Mouse (Mus musculus) gastrocnemius, adult 2 months (tissue): ENCODE results near the gene Cdkn2c. TPM values are rescaled to one million over a fixed set of nuclear protein-coding genes. Genes with fewer than 3 reads are reported as not detected.

Source experiments
- DNase-seq: peaks from one replicate; pipeline ENCODE4 v3.0.0; 2022
- H3K27ac ChIP-seq: fragments of 200-600 bp; 2 replicates; pipeline ENCODE4 v1.8.1; 2022; ENCODE audit warnings: mild to moderate bottlenecking
- H3K4me3 ChIP-seq: fragments of 200-600 bp; 2 replicates; pipeline ENCODE4 v1.8.1; 2022; ENCODE audit warnings: mild to moderate bottlenecking, moderate library complexity
- CTCF ChIP-seq: fragments of 200-600 bp; IDR thresholded peaks from 2 replicates; pipeline ENCODE4 v1.8.1; 2022; ENCODE audit warnings: antibody characterized with exemption, mild to moderate bottlenecking, moderate library complexity
- intact Hi-C: fragments of 180-260 bp; cut with DNase I; formaldehyde crosslinking; loops from one replicate; pipeline ENCODE4 v1.15.1; 2025
- total RNA-seq, 2 experiments: library from RNA; stranded (reverse); gene quantifications; 2 replicates each; pipeline ENCODE4 v1.2.3; 2021

Gene Cdkn2c
- total RNA-seq, 2 experiments from 2014 or later = 8.2 to 14.0 TPM

DNA sequence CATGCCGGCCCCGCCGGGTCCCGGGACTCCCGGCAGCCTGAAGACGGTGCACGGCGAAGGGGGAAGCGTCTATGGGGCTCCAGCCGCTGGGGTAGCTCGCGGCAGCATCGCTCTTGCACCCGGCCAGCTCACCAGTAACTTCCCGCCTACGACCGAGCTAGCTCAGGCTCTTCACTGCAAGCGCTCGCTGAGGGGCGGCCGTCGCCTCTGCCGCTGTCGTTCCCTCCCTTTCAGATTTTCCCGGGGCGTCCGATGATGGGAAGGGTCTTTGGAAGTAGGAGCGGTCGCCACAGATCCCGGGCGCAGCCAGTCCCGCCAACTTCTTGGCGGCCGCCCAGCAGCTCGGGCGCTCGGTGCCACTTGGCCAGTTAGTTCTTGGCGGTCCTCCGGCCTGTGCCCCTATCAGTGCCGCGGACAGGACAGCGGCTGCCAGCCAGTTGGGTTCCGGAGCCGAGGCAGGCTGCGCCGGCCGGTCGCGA, 968 bp downstream of the Cdkn2c start:
- H3K4me3 ChIP-seq = peak overlapping the region; percentile 97
- TF ChIP-seq CTCF = no peak
- intact Hi-C loops = loop anchor here (1.0 to 5.0 kb wide), 2 partner anchors 10 to 189 kb away; partner anchors contain the start of gene Faf1
- H3K27ac ChIP-seq = peak overlapping the region; percentile 100
- peak; percentile 89 for DNase-seq

- intact Hi-C loops = loop anchor here (5.0 kb wide), 1 partner anchor 188 kb away; no protein-coding TSS in a partner anchor
- no peak for TF ChIP-seq CTCF
- Histone ChIP-seq H3K4me3 (peak overlapping the region; percentile 97), H3K27ac (peak overlapping the region; percentile 100)
- DNase-seq = peak; percentile 81
Observed at GRCm38 (mm10) chr4:109665101-109665981, 1.6 kb downstream of the Cdkn2c start.

DNA sequence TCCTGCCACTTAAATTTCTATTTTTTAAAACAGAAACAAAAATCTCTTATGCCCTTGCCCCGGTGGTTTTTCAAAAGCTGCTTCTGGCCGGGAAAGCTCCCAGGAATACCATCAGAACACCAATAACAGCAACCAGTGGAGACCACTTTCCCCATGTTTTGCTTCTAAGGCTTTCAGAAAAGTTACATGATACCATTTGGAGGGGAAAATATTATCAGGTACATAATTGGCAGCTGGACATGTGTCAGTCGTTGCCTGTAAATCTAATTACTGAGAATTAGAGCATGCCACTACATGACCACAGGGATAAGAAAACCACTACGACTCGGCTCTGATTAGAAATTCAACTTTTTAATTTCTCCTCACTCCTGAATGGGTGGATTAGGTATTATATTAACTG, 2.9 kb downstream of the Cdkn2c start:
- DNase-seq = no peak
- no peak for TF ChIP-seq CTCF
- Histone ChIP-seq H3K4me3 (peak overlapping the region; percentile 97), H3K27ac (peak overlapping the region; percentile 100)
- intact Hi-C loops = no loop called here

GRCm38 (mm10) chr4:109662271-109662670, 4.7 kb downstream of the Cdkn2c start:
- TF ChIP-seq CTCF = no peak
- intact Hi-C loops = no loop called here
- Histone ChIP-seq H3K4me3 (no peak overlapping the region), H3K27ac (no peak overlapping the region)
- DNase-seq = no peak

DNA sequence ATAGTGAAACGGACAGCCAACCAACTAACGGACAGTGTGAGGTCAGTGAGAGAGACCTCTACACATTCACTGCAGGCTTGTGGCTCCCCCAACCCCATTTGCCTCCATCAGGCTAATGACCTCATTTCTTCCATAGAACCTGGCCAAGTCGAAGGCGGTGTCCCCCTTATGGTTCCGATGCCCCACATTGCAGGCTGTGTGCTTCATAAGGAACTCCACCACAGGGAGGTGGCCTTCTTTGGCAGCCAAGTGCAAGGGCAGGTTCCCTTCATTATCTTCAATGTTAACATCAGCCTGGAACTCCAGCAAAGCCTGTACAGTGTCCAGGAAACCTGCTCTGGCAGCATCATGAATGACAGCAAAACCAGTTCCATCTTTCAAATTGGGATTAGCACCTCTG, 5.8 kb downstream of the Cdkn2c start:
- Histone ChIP-seq H3K4me3 (peak overlapping the region; percentile 21; the same call in 1 of the 2 replicates), H3K27ac (peak overlapping the region; percentile 31; the same call in 1 of the 2 replicates)
- intact Hi-C loops = no loop called here
- no peak for DNase-seq
- TF ChIP-seq CTCF = no peak

- intact Hi-C loops = no loop called here
- no peak for DNase-seq
- H3K27ac ChIP-seq = no peak overlapping the region
- no peak overlapping the region for H3K4me3 ChIP-seq
- TF ChIP-seq CTCF = no peak
Observed at GRCm38 (mm10) chr4:109660568-109660967, 6.4 kb downstream of the Cdkn2c start.

DNA sequence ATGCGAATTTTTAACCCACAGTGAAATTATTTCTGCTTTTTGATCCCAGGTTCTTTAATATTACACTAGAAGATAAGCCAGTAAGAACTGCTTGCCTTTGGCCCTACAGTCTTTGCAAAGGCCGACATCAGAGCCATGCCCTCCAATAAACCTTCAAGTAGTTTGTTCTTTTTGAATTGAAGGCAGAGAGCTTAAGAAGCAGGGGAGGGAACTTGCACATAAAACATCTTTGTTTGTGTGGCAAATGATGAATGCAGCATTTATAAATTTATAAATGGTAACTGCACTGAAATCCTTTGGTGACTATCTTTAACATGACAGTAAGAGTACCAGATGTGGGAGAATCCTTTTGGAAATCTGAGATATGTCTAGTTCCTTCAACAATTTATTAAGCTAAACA, 7.4 kb downstream of the Cdkn2c start:
- H3K4me3 ChIP-seq = no peak overlapping the region
- no peak for TF ChIP-seq CTCF
- DNase-seq = no peak
- intact Hi-C loops = no loop called here
- H3K27ac ChIP-seq = no peak overlapping the region

GRCm38 (mm10) chr4:109658826-109659225, 8.2 kb downstream of the Cdkn2c start:
- intact Hi-C loops = no loop called here
- no peak for DNase-seq
- Histone ChIP-seq H3K4me3 (no peak overlapping the region), H3K27ac (no peak overlapping the region)
- TF ChIP-seq CTCF = no peak

DNA sequence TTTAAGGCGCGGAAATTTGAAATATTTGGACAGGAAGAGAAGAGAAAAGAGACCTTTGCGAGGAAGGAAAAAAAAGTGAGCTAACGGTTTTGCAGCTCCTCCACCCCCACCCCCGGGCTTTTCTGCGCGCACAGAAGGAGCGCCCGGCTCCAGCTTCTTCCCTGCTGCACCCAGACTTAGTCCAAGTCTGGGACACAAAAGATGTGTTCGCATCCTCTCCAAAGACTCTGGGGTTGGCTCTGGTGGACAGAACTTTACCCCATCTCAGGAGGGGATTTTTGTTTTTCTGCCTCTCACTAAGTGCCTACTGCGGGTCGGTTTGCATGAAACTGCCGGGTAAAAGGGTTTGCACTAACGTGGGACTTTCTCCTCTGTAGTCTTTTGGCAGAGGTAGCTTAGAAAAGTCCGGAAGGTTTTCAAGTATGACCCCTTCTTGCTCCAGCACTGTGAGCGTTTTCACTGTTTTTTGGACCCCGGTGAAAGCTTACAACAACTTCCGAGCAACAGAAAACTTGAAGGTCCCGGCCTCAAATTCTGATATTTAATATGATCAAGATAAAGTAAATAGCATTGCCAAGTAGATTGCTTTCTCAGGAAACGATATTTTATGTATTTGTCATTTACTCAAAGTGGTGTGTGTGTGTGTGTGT, 9.0 kb downstream of the Cdkn2c start:
- intact Hi-C loops = no loop called here
- peak overlapping the region; percentile 91 for H3K27ac ChIP-seq
- no peak for TF ChIP-seq CTCF
- DNase-seq = no peak
- peak overlapping the region; percentile 90 for H3K4me3 ChIP-seq

GRCm38 (mm10) chr4:109657021-109657850, 9.8 kb downstream of the Cdkn2c start:
- TF ChIP-seq CTCF = no peak
- intact Hi-C loops = no loop called here
- DNase-seq = peak; percentile 78
- Histone ChIP-seq H3K4me3 (peak overlapping the region; percentile 90), H3K27ac (peak overlapping the region; percentile 91)

GRCm38 (mm10) chr4:109656301-109656700, 10.7 kb downstream of the Cdkn2c start:
- no peak for TF ChIP-seq CTCF
- H3K4me3 ChIP-seq = peak overlapping the region; percentile 90
- peak overlapping the region; percentile 91 for H3K27ac ChIP-seq
- intact Hi-C loops = no loop called here
- no peak for DNase-seq

- TF ChIP-seq CTCF = no peak
- DNase-seq = no peak
- H3K27ac ChIP-seq = no peak overlapping the region
- no peak overlapping the region for H3K4me3 ChIP-seq
- intact Hi-C loops = no loop called here
Observed at GRCm38 (mm10) chr4:109655738-109656137, 11.3 kb downstream of the Cdkn2c start.
